Mouse (Mus musculus): ENCODE measurements around the gene Arhgef33. TPM values are rescaled to one million over a fixed set of nuclear protein-coding genes. Genes with fewer than 3 reads are reported as not detected.
"Not testable (repeated sequence)": the region's sequence is repeated elsewhere in the genome, so short reads cannot be mapped to it uniquely, and the experiment has no call there.

Gene Arhgef33
- polyA plus RNA-seq, 1 experiment from 2014 or later = 0.80 TPM

DNA sequence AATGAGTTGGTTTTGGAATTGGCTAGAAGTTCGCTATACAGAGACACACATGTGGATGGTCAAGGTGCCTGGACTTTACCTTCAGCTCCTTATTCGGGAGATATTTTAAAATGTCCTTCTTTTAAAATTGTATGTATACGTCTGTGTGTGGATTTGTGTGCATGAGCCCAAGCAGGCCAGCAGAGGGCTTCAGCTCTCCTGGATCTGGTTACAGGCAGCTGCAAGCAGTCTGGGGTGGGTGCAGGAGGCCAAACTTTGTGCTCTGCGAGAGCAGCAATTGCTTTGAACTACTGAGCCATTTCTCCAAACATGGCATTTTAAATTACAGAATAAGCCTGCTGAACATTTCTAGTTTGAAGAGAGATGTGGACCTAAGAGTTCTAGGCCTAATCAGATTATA lies 38.1 kb downstream of the Arhgef33 start:
- ChIA-PET POLR2A (no interaction called here), CTCF (no interaction called here)
- in situ Hi-C loops (cut with MboI; ENCODE audit: low pct_unique_long_range_greater_than_20kb) = no loop called here
- no peak for ATAC-seq
- DNase-seq (ENCODE audit: low read depth, low spot score) = no peak
- H3K27me3 ChIP-seq = no peaks in the 10 kb centered on the region
- TF ChIP-seq CTCF (IDR thresholded peaks at IDR 0.05) = no peak

- no peak for TF ChIP-seq CTCF (IDR thresholded peaks at IDR 0.05)
- in situ Hi-C loops (cut with MboI; ENCODE audit: low pct_unique_long_range_greater_than_20kb) = no loop called here
- no peak for ATAC-seq
- no peak for DNase-seq (ENCODE audit: low read depth, low spot score)
- no peaks in the 10 kb centered on the region for H3K27me3 ChIP-seq
- POLR2A ChIA-PET = no interaction called here
- CTCF ChIA-PET = no interaction called here
Measured at GRCm38 (mm10) chr17:80346591-80347125, 39.5 kb downstream of the Arhgef33 start.

DNA sequence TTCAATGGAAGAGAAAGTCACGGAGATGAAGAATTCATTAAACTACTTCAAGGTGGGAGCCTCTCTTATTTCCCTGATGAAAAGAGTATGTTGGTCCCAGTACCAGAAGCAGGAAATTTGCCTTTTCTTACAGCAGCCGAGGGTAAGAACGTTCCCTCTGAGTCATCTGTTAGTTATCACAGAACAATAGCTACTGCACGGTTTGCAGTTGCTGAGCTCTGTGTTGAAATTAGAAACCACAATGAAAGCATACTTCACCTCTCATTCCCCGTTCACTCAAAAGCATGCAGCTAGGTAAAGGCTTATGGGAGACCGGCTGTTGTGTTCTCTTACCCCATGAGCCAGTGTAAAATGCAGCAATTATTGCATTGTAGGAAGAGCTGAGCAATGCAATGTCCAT lies 40.0 kb downstream of the Arhgef33 start:
- in situ Hi-C loops (cut with MboI; ENCODE audit: low pct_unique_long_range_greater_than_20kb) = no loop called here
- POLR2A ChIA-PET = no interaction called here

DNA sequence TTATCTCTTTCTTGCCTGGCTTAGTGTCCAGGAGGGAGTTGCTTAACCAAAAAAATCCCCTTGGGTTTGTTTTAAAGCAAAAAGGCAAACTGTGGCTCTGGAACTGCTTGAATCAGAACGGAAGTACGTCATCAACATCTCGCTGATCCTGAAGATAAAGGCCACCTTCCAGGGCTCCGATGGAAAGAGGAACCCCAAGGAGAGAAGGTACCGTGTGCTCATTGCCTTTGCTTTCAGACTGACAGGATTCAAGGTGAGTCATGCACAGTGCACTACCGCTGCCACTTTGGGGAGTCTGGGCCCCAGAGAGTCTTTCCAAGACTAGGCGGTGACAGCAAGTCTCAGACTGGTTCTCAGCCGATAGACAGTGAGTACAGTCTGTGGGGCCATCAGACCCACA lies 53.0 kb downstream of the Arhgef33 start:
- H3K27me3 ChIP-seq = peaks cover 4% of the 10 kb centered on the region
- ChIA-PET POLR2A (no interaction called here), CTCF (no interaction called here)
- no peak for DNase-seq (ENCODE audit: low read depth, low spot score)
- no peak for ATAC-seq
- no peak for TF ChIP-seq CTCF (IDR thresholded peaks at IDR 0.05)
- in situ Hi-C loops (cut with MboI; ENCODE audit: low pct_unique_long_range_greater_than_20kb) = no loop called here

More for the DNA sequence above, 40.0 kb downstream of the Arhgef33 start:
- TF ChIP-seq CTCF (IDR thresholded peaks at IDR 0.05) = no peak
- ATAC-seq (peak; percentile 84), DNase-seq (ENCODE audit: low read depth, low spot score) (peak; percentile 20)
- H3K27me3 ChIP-seq = no peaks in the 10 kb centered on the region
- CTCF ChIA-PET = no interaction called here

GRCm38 (mm10) chr17:80367276-80367675 lies 60.1 kb downstream of the Arhgef33 start:
- DNase-seq (ENCODE audit: low read depth, low spot score) = no peak

GRCm38 (mm10) chr17:80368606-80369005 lies 61.4 kb downstream of the Arhgef33 start:
- DNase-seq (ENCODE audit: low read depth, low spot score) (no peak), ATAC-seq (no peak)
- TF ChIP-seq CTCF (IDR thresholded peaks at IDR 0.05) = no peak
- in situ Hi-C loops (cut with MboI; ENCODE audit: low pct_unique_long_range_greater_than_20kb) = loop anchor here (5.0 kb wide), 1 partner anchor 71 kb away; no protein-coding TSS in a partner anchor
- peaks cover 12% of the 10 kb centered on the region for H3K27me3 ChIP-seq
- ChIA-PET CTCF (interaction anchor here (1.8 kb wide), 1 partner anchor 61 kb away, joined by 5 read pairs; the partner anchor contains the start of gene Arhgef33), POLR2A (no interaction called here)

More at GRCm38 (mm10) chr17:80367276-80367675, 60.1 kb downstream of the Arhgef33 start:
- peaks cover 12% of the 10 kb centered on the region for H3K27me3 ChIP-seq
- ATAC-seq = no peak
- in situ Hi-C loops (cut with MboI; ENCODE audit: low pct_unique_long_range_greater_than_20kb) = loop anchor here (5.0 kb wide), 1 partner anchor 70 kb away; no protein-coding TSS in a partner anchor
- ChIA-PET POLR2A (no interaction called here), CTCF (interaction anchor here (1.8 kb wide), 1 partner anchor 59 kb away, joined by 5 read pairs; the partner anchor contains the start of gene Arhgef33)
- TF ChIP-seq CTCF (IDR thresholded peaks at IDR 0.05) = peak; percentile 67

DNA sequence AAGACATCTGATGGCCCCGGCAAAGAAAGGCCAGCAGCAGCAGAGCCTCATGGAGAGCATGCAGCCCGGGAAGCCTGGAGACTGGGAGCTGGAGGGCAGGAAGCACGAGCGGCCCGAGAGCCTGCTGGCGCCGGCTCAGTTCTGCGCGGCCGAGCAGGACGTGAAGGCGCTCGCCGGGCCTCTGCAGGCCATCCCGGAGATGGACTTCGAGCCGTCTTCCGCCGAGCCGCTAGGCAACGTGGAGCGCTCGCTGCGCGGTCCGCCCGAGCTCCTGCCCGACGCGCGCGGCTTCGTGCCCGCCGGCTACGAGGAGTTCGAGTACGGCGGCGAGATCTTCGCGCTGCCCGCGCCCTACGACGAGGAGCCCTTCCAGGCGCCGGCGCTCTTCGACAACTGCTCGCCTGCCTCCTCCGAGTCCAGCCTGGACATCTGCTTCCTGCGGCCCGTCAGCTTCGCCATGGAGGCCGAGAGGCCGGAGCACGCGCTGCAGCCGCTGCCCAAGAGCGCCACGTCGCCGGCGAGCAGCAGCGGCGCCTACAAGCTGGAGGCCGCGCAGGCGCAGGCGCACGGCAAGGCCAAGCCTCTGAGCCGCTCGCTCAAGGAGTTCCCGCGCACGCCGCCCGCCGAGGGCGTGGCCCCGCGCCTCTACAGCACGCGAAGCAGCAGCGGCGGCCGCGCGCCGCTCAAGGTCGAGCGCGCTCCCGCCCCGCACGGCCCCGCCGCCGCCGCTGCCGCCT lies 66.0 kb downstream of the Arhgef33 start, which contains the start of gene Gm10190:
Gene Gm10190 (minus strand): TSS at position 553 of the 737 bp plus-strand sequence.
- in situ Hi-C loops (cut with MboI; ENCODE audit: low pct_unique_long_range_greater_than_20kb) = no loop called here
- DNase-seq (ENCODE audit: low read depth, low spot score) (no peak), ATAC-seq (no peak)
- TF ChIP-seq CTCF (IDR thresholded peaks at IDR 0.05) = no peak
- POLR2A ChIA-PET = no interaction called here
- peaks cover 16% of the 10 kb centered on the region for H3K27me3 ChIP-seq
- CTCF ChIA-PET = no interaction called here

DNA sequence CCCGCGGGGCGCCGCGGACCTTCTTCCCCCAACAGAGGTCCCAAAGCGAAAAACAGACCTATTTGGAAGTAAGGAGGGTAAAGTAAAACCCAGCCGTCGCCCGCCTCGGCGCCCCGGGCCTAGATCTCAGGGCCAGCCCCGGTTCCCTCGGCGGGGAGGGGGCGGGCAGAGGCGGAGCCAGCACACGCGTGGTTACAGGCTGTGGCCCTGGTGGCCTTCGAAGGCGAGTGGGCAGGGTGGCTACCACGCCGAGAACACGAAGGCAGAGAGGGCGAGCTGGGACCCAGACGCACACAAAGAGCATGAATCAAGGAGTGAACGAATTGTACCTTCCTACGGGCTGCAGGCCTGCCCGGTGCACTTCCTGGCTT lies 66.5 kb downstream of the Arhgef33 start:
- in situ Hi-C loops (cut with MboI; ENCODE audit: low pct_unique_long_range_greater_than_20kb) = no loop called here
- POLR2A ChIA-PET = interaction anchor here (0.9 kb wide), 1 partner anchor 100 kb away, joined by 3 read pairs; no protein-coding TSS in a partner anchor
- CTCF ChIA-PET = interaction anchor here (0.9 kb wide), 1 partner anchor 191 kb away, joined by 3 read pairs; no protein-coding TSS in a partner anchor
- ATAC-seq (no peak), DNase-seq (ENCODE audit: low read depth, low spot score) (no peak)
- no peak for TF ChIP-seq CTCF (IDR thresholded peaks at IDR 0.05)
- peaks cover 16% of the 10 kb centered on the region for H3K27me3 ChIP-seq

DNA sequence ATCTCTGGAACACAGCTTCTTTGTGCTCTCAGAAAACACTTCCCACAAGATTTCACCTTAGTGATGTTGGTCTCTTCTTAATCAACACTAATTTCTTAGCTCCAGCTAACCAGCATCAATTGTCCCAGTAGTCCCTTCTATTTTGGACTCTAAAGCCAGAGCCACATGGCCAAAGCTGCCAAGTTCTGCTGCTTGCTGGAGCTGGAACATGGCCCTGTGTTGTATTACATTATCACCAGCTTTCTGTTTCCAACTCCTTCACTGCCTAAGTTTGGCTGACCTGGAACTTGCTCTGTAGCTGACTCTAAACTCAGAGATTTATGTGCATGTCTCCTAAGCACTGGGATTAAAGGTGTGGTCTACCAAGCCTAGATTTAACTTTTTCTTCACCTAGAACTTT lies 71.2 kb downstream of the Arhgef33 start:
- DNase-seq (ENCODE audit: low read depth, low spot score); in situ Hi-C loops (cut with MboI; ENCODE audit: low pct_unique_long_range_greater_than_20kb); ATAC-seq; CTCF ChIA-PET; H3K27me3 ChIP-seq: not testable (repeated sequence)
- POLR2A ChIA-PET = interaction anchor here (0.5 kb wide), 1 partner anchor 17 kb away, joined by 3 read pairs; no protein-coding TSS in a partner anchor

- in situ Hi-C loops (cut with MboI; ENCODE audit: low pct_unique_long_range_greater_than_20kb) = no loop called here
- DNase-seq (ENCODE audit: low read depth, low spot score) = no peak
- no peak for ATAC-seq
- ChIA-PET CTCF (interaction anchor here (1.6 kb wide), 1 partner anchor 8 kb away, joined by 3 read pairs; no protein-coding TSS in a partner anchor), POLR2A (no interaction called here)
- peaks cover 4% of the 10 kb centered on the region for H3K27me3 ChIP-seq
- TF ChIP-seq CTCF (IDR thresholded peaks at IDR 0.05) = no peak
Measured at GRCm38 (mm10) chr17:80385671-80386070, 78.5 kb downstream of the Arhgef33 start.

DNA sequence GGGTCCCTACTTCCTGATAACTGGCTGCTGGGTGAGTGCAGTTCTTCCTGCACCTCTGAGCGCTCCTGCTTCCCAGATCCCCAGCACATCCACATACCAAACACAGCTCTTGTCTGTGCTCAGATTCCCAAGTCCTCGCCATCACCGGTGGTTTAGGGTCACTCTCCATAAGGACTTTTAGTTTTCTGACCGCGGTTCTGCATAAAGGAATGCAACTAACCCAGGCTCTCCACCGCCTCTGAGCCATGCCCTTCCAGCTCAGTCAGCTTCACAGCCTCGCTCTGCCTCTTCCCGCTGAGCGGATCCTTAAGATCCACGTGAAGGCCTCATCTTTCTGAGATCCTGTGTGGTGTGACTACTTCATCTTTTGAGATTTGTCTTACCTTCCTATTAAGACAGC lies 82.8 kb downstream of the Arhgef33 start:
- DNase-seq (ENCODE audit: low read depth, low spot score) = no peak
- ChIA-PET POLR2A (no interaction called here), CTCF (interaction anchor here (0.7 kb wide), 1 partner anchor 97 kb away, joined by 3 read pairs; no protein-coding TSS in a partner anchor)
- ATAC-seq = no peak
- in situ Hi-C loops (cut with MboI; ENCODE audit: low pct_unique_long_range_greater_than_20kb) = no loop called here
- H3K27me3 ChIP-seq = peaks cover 4% of the 10 kb centered on the region
- no peak for TF ChIP-seq CTCF (IDR thresholded peaks at IDR 0.05)
